Mouse (Mus musculus) embryonic fibroblast, embryonic 13.5 days (primary cell): ENCODE measurements around the gene Scp2.

ENCODE experiments used
- CTCF ChIP-seq: IDR thresholded peaks from 2 replicates; pipeline ENCODE4 v1.5.1; 2011; ENCODE audit warnings: mild to moderate bottlenecking, control low read depth, low read length, moderate library complexity, borderline replicate concordance; ENCODE audit not compliant: insufficient read depth
- POLR2A ChIP-seq: IDR thresholded peaks from 2 replicates; pipeline ENCODE4 v1.6.1; 2011; ENCODE audit warnings: low read depth, mild to moderate bottlenecking, control low read depth, low read length, moderate library complexity

- no peak for TF ChIP-seq POLR2A
- no peak for TF ChIP-seq CTCF
Measured at GRCm38 (mm10) chr4:108116466-108116865, 28.3 kb downstream of the Scp2 start.
